Mouse (Mus musculus): ENCODE results near the gene Rcbtb2. TPM values are rescaled to one million over a fixed set of nuclear protein-coding genes. Genes with fewer than 3 reads are reported as not detected.
A peak's percentile ranks its signal among the peaks of the same experiment; 100 is the strongest.

The Rcbtb2 gene
- polyA plus RNA-seq, 1 experiment from 2014 or later, result 44.0 TPM

DNA sequence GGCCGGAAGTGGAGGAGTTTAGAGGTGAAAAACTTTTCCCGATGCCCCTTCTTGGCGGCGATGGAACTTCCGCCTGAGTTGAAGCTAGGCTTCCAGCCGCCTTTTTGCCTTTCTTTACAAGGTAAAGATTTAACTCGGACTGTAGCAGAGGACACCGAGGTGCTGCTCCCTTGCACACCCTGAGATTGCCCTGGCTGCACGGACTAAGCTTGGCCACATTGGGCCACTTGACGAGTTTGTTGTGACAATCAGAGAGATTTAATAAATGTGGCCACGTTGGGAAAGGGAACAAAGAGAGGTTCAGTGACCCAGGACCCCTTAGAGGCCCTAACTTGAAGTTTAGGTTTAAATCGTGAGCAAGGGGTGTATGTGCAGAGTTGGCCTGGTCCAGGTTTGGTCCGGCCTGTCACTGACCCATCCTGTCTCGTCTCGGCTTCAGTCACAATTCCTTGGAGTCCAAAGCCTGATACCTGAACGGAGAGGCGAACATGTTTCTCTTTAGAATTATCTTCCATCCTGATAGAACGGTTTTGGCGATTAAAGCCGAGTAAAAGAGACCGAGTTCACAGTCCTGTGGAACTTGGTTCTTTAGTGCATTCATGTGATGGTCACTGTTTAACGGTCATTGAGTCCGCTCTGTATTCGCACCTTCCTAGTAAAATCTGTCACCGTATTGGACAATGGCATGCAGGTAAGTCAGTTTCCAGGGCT, 21.0 kb downstream of the Rcbtb2 start:
- Histone ChIP-seq H3K4me2 (replicated peaks; ENCODE audit: low read depth) (peak overlapping the region; percentile 87), H3K4me3 (ENCODE audit: low read depth, low read length) (peak overlapping the region; percentile 81), H3K27me3 (ENCODE audit: control insufficient read depth, insufficient read depth, low read length) (no peaks in the 10 kb centered on the region), H3K27ac (replicated peaks) (peak overlapping the region; percentile 98), H3K4me1 (replicated peaks; ENCODE audit: control insufficient read depth, insufficient read depth) (peaks cover 3% of the 10 kb centered on the region; the same call in 1 of the 2 replicates), H3K36me3 (ENCODE audit: control insufficient read depth, insufficient read depth, low read length) (no peaks in the 10 kb centered on the region), H3K9ac (ENCODE audit: low read length) (peak overlapping the region; percentile 98), H3K9me3 (ENCODE audit: control insufficient read depth, low read length) (no peaks in the 10 kb centered on the region)
- DNase-seq (ENCODE audit: low spot score) (no peak), ATAC-seq (ENCODE audit: low FRiP score, low TSS enrichment) (peak; percentile 36)
- WGBS, result 34% methylated on average over 25 of the region's 25 CpGs
- TF ChIP-seq EP300 (optimal IDR thresholded peaks at IDR 0.05) (no peak), CTCF (IDR thresholded peaks at IDR 0.05; ENCODE audit: low read depth) (no peak)

DNA sequence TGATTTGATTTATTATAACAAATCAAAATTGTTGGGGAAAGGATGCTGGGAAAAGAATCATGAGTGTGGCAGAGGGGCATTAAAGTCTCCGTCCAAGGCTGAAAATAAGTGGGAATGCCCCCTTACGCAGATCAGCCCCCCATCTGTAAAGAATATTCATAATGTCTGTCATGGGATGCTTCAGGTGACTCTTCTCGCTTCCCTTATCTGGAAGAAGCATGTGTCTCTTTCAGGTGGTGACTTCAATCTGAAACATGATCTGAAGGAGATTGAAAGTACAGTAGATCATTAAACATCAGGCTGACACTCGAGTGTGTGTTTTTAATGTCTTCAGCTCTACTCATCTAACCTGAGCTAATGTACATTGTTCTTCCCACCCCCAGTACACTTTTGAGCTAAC, 22.7 kb downstream of the Rcbtb2 start:
- H3K27me3 ChIP-seq (ENCODE audit: control insufficient read depth, insufficient read depth, low read length), result no peaks in the 10 kb centered on the region
- no peak for ATAC-seq (ENCODE audit: low FRiP score, low TSS enrichment)
- no peak overlapping the region for H3K27ac ChIP-seq (replicated peaks)
- TF ChIP-seq EP300 (optimal IDR thresholded peaks at IDR 0.05) (no peak), CTCF (IDR thresholded peaks at IDR 0.05; ENCODE audit: low read depth) (no peak)
- H3K4me3 ChIP-seq (ENCODE audit: low read depth, low read length), result no peak overlapping the region
- H3K36me3 ChIP-seq (ENCODE audit: control insufficient read depth, insufficient read depth, low read length), result no peaks in the 10 kb centered on the region
- H3K9me3 ChIP-seq (ENCODE audit: control insufficient read depth, low read length), result no peaks in the 10 kb centered on the region
- DNase-seq (ENCODE audit: low spot score), result no peak
- no peak overlapping the region for H3K4me2 ChIP-seq (replicated peaks; ENCODE audit: low read depth)
- WGBS, result 88% methylated on average over 4 of the region's 4 CpGs
- H3K4me1 ChIP-seq (replicated peaks; ENCODE audit: control insufficient read depth, insufficient read depth), result peaks cover 3% of the 10 kb centered on the region; the same call in 1 of the 2 replicates
- H3K9ac ChIP-seq (ENCODE audit: low read length), result no peak overlapping the region

DNA sequence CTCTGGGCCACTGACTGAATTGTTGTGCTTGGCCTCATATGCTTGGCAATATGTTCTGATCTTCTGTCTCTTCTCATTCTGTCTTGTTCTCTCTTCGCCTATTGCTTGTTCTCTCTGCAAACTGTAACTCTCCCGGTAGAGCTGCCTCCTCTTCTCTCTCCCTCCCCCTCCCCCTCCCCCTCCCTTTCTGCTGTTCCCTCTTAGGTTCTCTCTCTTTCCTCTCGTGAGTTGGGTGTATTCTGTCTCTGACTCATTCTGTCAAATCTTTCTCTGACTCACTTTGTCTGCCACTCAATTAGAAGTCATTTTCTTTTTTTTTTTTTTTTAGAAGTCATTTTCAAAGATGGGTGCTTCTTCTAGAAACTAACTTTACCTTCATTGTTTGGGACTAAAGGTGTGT, 23.9 kb downstream of the Rcbtb2 start:
- ATAC-seq (ENCODE audit: low FRiP score, low TSS enrichment) (no peak), DNase-seq (ENCODE audit: low spot score) (no peak)
- Histone ChIP-seq H3K4me2 (replicated peaks; ENCODE audit: low read depth) (no peak overlapping the region), H3K27ac (replicated peaks) (no peak overlapping the region), H3K36me3 (ENCODE audit: control insufficient read depth, insufficient read depth, low read length) (0 out of 2 replicates have a peak, but pooled peaks cover under 1% of the 10 kb centered on the region), H3K27me3 (ENCODE audit: control insufficient read depth, insufficient read depth, low read length) (no peaks in the 10 kb centered on the region), H3K9me3 (ENCODE audit: control insufficient read depth, low read length) (no peaks in the 10 kb centered on the region), H3K9ac (ENCODE audit: low read length) (no peak overlapping the region), H3K4me1 (replicated peaks; ENCODE audit: control insufficient read depth, insufficient read depth) (peaks cover 3% of the 10 kb centered on the region; the same call in 1 of the 2 replicates), H3K4me3 (ENCODE audit: low read depth, low read length) (no peak overlapping the region)
- WGBS, result 52% methylated on average over 3 of the region's 3 CpGs
- TF ChIP-seq CTCF (IDR thresholded peaks at IDR 0.05; ENCODE audit: low read depth), result no peak

DNA sequence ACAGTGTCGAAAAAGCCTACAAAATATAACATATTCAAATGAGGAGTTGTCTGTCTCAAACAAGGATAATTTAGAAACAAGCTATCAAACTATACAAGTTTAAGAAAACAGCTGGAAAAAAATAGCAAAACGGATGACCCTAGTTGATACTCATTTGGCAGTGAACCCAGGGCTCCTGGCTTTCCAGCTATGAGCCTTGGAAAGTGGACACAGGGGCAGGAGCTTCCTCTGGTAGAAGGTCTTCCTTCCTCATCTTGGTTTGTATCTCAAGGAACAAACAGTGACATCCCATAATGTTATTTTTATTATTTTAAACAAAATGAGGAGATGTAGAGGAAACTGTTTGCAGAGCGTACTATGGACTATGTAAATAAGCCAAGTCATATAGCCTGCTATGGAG, 25.3 kb downstream of the Rcbtb2 start:
- Histone ChIP-seq H3K36me3 (ENCODE audit: control insufficient read depth, insufficient read depth, low read length) (0 out of 2 replicates have a peak, but pooled peaks cover 2% of the 10 kb centered on the region), H3K4me3 (ENCODE audit: low read depth, low read length) (no peak overlapping the region), H3K9me3 (ENCODE audit: control insufficient read depth, low read length) (no peaks in the 10 kb centered on the region), H3K27me3 (ENCODE audit: control insufficient read depth, insufficient read depth, low read length) (no peaks in the 10 kb centered on the region), H3K27ac (replicated peaks) (no peak overlapping the region), H3K4me1 (replicated peaks; ENCODE audit: control insufficient read depth, insufficient read depth) (peaks cover 3% of the 10 kb centered on the region; the same call in 1 of the 2 replicates), H3K4me2 (replicated peaks; ENCODE audit: low read depth) (no peak overlapping the region), H3K9ac (ENCODE audit: low read length) (no peak overlapping the region)
- no peak for ATAC-seq (ENCODE audit: low FRiP score, low TSS enrichment)
- TF ChIP-seq EP300 (optimal IDR thresholded peaks at IDR 0.05) (no peak), CTCF (IDR thresholded peaks at IDR 0.05; ENCODE audit: low read depth) (no peak)
- no peak for DNase-seq (ENCODE audit: low spot score)
- 62% methylated on average over 3 of the region's 3 CpGs for WGBS

DNA sequence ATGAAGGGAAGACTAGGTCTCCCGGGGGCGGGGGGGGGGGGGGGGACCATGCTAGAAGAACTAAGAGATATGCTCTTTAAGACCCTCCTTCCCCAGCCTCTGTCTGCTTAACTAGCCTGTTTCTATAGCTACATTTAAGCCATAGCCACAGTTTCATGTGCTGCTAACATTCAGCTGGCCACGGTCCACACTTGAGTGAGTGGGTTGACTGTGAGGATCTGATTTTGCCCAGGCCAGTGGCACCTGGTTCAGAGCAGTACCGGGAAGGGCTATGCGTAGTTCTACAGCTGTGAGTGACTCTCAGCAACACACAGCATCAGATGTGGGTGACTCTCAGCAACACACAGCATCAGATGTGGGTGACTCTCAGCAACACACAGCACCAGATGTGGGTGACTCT, 38.5 kb downstream of the Rcbtb2 start:
- Histone ChIP-seq H3K4me2 (replicated peaks; ENCODE audit: low read depth) (no peak overlapping the region), H3K9ac (ENCODE audit: low read length) (no peak overlapping the region), H3K27me3 (ENCODE audit: control insufficient read depth, insufficient read depth, low read length) (no peaks in the 10 kb centered on the region), H3K27ac (replicated peaks) (no peak overlapping the region), H3K9me3 (ENCODE audit: control insufficient read depth, low read length) (no peaks in the 10 kb centered on the region), H3K4me3 (ENCODE audit: low read depth, low read length) (no peak overlapping the region), H3K36me3 (ENCODE audit: control insufficient read depth, insufficient read depth, low read length) (peaks cover 7% of the 10 kb centered on the region; the same call in 1 of the 2 replicates), H3K4me1 (replicated peaks; ENCODE audit: control insufficient read depth, insufficient read depth) (no peaks in the 10 kb centered on the region)
- 91% methylated on average over 4 of the region's 5 CpGs for WGBS
- ATAC-seq (ENCODE audit: low FRiP score, low TSS enrichment) (no peak), DNase-seq (ENCODE audit: low spot score) (no peak)
- TF ChIP-seq EP300 (optimal IDR thresholded peaks at IDR 0.05) (no peak), CTCF (IDR thresholded peaks at IDR 0.05; ENCODE audit: low read depth) (no peak)

DNA sequence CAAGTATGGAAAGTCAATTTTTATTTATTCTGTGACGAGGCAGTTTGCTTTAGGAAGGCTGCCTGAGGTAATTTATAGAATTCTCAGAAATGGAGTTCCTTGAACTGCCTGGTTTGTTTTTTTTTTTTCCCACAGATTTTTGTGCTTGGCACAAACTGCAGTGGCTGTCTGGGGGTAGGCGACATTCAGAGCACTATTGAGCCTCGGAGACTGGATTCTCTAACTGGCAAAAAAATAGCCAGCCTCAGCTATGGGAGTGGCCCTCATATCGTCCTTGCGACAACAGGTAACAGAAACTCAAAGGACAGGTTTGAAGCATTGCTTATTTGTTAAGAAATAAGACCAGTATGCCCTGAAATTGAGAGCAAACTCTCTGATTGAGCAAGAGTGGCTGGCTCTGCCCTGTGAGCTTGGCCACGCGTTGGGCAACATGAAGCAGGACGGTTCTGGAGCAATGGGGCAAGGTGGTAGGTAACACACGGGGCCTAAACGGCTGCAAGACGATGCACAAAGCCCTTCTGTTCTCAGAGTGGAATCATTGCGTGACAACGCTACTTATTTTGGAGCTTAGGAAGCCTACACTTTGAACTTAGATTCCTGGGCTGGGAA, 39.5 kb downstream of the Rcbtb2 start:
- H3K4me2 ChIP-seq (replicated peaks; ENCODE audit: low read depth), result no peak overlapping the region
- no peak overlapping the region for H3K4me3 ChIP-seq (ENCODE audit: low read depth, low read length)
- DNase-seq (ENCODE audit: low spot score) (no peak), ATAC-seq (ENCODE audit: low FRiP score, low TSS enrichment) (peak; percentile 71)
- no peaks in the 10 kb centered on the region for H3K4me1 ChIP-seq (replicated peaks; ENCODE audit: control insufficient read depth, insufficient read depth)
- H3K27me3 ChIP-seq (ENCODE audit: control insufficient read depth, insufficient read depth, low read length), result no peaks in the 10 kb centered on the region
- H3K9me3 ChIP-seq (ENCODE audit: control insufficient read depth, low read length), result no peaks in the 10 kb centered on the region
- TF ChIP-seq CTCF (IDR thresholded peaks at IDR 0.05; ENCODE audit: low read depth) (no peak), EP300 (optimal IDR thresholded peaks at IDR 0.05) (no peak)
- 67% methylated on average over 13 of the region's 13 CpGs for WGBS
- H3K9ac ChIP-seq (ENCODE audit: low read length), result no peak overlapping the region
- peaks cover 10% of the 10 kb centered on the region for H3K36me3 ChIP-seq (ENCODE audit: control insufficient read depth, insufficient read depth, low read length)
- peak overlapping the region; percentile 82 for H3K27ac ChIP-seq (replicated peaks)

Measured in stomach, postnatal 0 days (tissue).